Mouse (Mus musculus) kidney, adult 2 months (tissue): ENCODE results near the gene Sugp2. TPM values are rescaled to one million over a fixed set of nuclear protein-coding genes. Genes with fewer than 3 reads are reported as not detected.

Source experiments
- DNase-seq: peaks from one replicate; pipeline ENCODE4 v3.0.0; 2021
- H3K27ac ChIP-seq: fragments of 200-500 bp; 2 replicates; pipeline ENCODE4 v1.5.1; 2012; ENCODE audit warnings: low read depth, low read length, control low read depth, inconsistent platforms; ENCODE audit not compliant: insufficient read depth
- H3K27me3 ChIP-seq: fragments of 200-500 bp; replicated peaks from 2 replicates; pipeline ENCODE4 v1.6.1; 2012; ENCODE audit warnings: mild to moderate bottlenecking, moderate library complexity, low read length, inconsistent platforms; ENCODE audit not compliant: control insufficient read depth, insufficient read depth
- H3K36me3 ChIP-seq: fragments of 200-500 bp; 2 replicates; pipeline ENCODE4 v1.6.1; 2012; ENCODE audit warnings: mild to moderate bottlenecking, moderate library complexity, low read length, inconsistent platforms; ENCODE audit not compliant: control insufficient read depth, insufficient read depth
- H3K4me1 ChIP-seq: fragments of 200-500 bp; 2 replicates; pipeline ENCODE4 v1.6.1; 2011; ENCODE audit warnings: low read length; ENCODE audit not compliant: control insufficient read depth, insufficient read depth
- H3K4me3 ChIP-seq: fragments of 200-500 bp; 2 replicates; pipeline ENCODE4 v1.5.1; 2011; ENCODE audit warnings: mild to moderate bottlenecking, low read depth, low read length, control low read depth; ENCODE audit not compliant: insufficient read depth
- CTCF ChIP-seq: fragments of 200-500 bp; conservative IDR thresholded peaks from 2 replicates; pipeline ENCODE4 v1.5.1; 2011; ENCODE audit warnings: low read depth, mild to moderate bottlenecking, control low read depth, low read length, moderate library complexity, mixed read lengths; ENCODE audit not compliant: insufficient read depth, insufficient read length
- POLR2A ChIP-seq: fragments of 200-500 bp; IDR thresholded peaks from one replicate; pipeline ENCODE4 v1.6.1; 2011; ENCODE audit warnings: low read depth, low read length, control low read depth
- WGBS: fragments of 180-500 bp; shearing (Covaris S2); methylation state at CpG from one replicate; pipeline ENCODE4 v1.1.7; 2018; 5-methylcytosine and 5-hydroxymethylcytosine counted together
- polyA plus RNA-seq: library from polyadenylated mRNA; depleted of rRNA; stranded (reverse); fragments of >200 nt; gene quantifications from 2 replicates; pipeline ENCODE4 v1.2.3, GENCODE M21; 2012

Sugp2 gene
- polyA plus RNA-seq, 1 experiment = 20.2 TPM

DNA sequence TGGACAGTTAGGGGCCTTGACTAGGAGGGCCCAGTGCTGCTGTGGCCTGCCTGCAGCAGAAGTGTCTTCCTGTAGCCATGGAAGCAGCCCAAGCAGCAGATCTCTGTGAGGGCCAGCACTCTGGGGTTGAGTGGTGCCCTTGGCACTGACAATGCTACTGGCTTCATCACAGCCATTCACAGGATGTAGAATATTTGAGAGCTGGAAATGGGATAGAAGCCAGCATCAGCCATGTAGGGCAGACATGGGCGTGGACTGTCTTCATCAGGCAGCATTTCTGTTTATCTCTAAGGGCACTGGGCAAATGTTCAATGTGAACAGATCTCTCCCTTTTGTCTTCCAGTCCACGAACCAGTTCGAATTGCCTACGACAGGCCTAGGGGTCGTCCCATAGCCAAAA, 24.6 kb downstream of the Sugp2 start:
- Histone ChIP-seq H3K4me1 (no peaks in the 10 kb centered on the region), H3K36me3 (no peaks in the 10 kb centered on the region; the same call in 1 of the 2 replicates), H3K27me3 (no peaks in the 10 kb centered on the region), H3K4me3 (no peak overlapping the region), H3K27ac (no peak overlapping the region)
- WGBS = 88% methylated on average over 5 of the region's 5 CpGs
- no peak for DNase-seq
- no peak for TF ChIP-seq POLR2A
- TF ChIP-seq CTCF = no peak

GRCm38 (mm10) chr8:70259043-70259442, 25.0 kb downstream of the Sugp2 start:
- H3K36me3 ChIP-seq = no peaks in the 10 kb centered on the region; the same call in 1 of the 2 replicates
- 79% methylated on average over 2 of the region's 2 CpGs for WGBS

DNA sequence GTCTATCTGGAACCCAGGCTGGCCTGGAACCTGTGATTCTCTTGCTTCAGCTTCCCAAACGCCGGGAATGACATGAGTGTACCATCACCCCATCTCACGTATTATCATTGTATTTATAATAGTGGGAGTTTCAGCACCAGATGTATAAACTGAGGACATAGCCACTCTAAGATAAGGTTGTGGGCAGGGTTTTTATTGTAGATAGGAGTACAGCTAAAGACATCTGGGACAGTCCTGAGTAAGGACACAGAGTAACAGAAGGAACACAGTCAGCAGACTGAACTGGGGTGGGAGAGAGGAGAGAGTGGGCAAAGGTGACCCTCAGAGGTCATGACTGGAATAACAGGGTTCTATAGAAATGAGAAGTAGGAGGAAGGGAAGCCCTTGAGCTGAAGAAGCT, 33.6 kb downstream of the Sugp2 start:
- Histone ChIP-seq H3K4me1 (peaks cover 1% of the 10 kb centered on the region; the same call in 1 of the 2 replicates), H3K36me3 (no peaks in the 10 kb centered on the region), H3K4me3 (no peak overlapping the region), H3K27ac (no peak overlapping the region), H3K27me3 (no peaks in the 10 kb centered on the region)
- no peak for DNase-seq
- TF ChIP-seq CTCF = no peak
- no peak for TF ChIP-seq POLR2A
- 89% methylated on average over 3 of the region's 3 CpGs for WGBS

More at GRCm38 (mm10) chr8:70259043-70259442, 25.0 kb downstream of the Sugp2 start:
- Histone ChIP-seq H3K27ac (no peak overlapping the region), H3K4me1 (no peaks in the 10 kb centered on the region), H3K27me3 (no peaks in the 10 kb centered on the region), H3K4me3 (no peak overlapping the region)
- no peak for TF ChIP-seq CTCF
- no peak for TF ChIP-seq POLR2A
- no peak for DNase-seq

GRCm38 (mm10) chr8:70268311-70268710, 34.3 kb downstream of the Sugp2 start:
- H3K36me3 ChIP-seq = no peaks in the 10 kb centered on the region
- TF ChIP-seq CTCF = no peak
- TF ChIP-seq POLR2A = no peak
- no peak overlapping the region for H3K4me3 ChIP-seq
- H3K27ac ChIP-seq = no peak overlapping the region
- 74% methylated on average over 5 of the region's 5 CpGs for whole genome bisulfite sequencing
- H3K4me1 ChIP-seq = peaks cover 8% of the 10 kb centered on the region; the same call in 1 of the 2 replicates
- no peak for DNase-seq
- H3K27me3 ChIP-seq = no peaks in the 10 kb centered on the region

- H3K27me3 ChIP-seq = no peaks in the 10 kb centered on the region
- no peak for DNase-seq
- TF ChIP-seq CTCF (peak; percentile 45), POLR2A (no peak)
- no peak overlapping the region for H3K27ac ChIP-seq
- peaks cover 9% of the 10 kb centered on the region; the same call in 1 of the 2 replicates for H3K4me1 ChIP-seq
- H3K4me3 ChIP-seq = no peak overlapping the region
- 46% methylated on average over 11 of the region's 11 CpGs for WGBS
- no peaks in the 10 kb centered on the region for H3K36me3 ChIP-seq
Observed at GRCm38 (mm10) chr8:70268799-70269565, 35.0 kb downstream of the Sugp2 start.

DNA sequence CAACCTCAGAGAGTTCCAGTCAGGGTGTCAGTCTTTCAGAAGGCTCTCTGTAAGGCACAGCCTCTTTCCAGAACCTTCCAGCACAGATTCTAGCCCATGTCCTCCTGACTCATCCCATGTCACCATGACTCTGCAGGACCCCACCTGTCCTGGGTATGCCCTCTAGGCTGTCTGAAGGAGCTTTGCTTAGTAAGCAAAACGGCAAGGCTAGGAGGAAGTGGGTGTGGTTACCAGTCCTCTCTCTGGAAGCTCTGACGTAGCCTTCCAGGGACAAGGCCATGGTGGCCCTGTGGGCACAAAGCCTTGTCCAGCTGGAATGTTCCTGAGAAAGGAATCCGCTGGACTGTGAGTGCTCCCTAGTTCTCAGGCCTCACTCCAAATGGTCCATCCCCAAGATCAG, 38.9 kb downstream of the Sugp2 start:
- peak; percentile 55 for DNase-seq
- TF ChIP-seq CTCF (no peak), POLR2A (no peak)
- H3K36me3 ChIP-seq = no peaks in the 10 kb centered on the region
- no peak overlapping the region for H3K4me3 ChIP-seq
- 26% methylated on average over 3 of the region's 3 CpGs for WGBS
- H3K4me1 ChIP-seq = peaks cover 9% of the 10 kb centered on the region; the same call in 1 of the 2 replicates
- peak overlapping the region; percentile 24; the same call in 1 of the 2 replicates for H3K27ac ChIP-seq
- no peaks in the 10 kb centered on the region for H3K27me3 ChIP-seq

GRCm38 (mm10) chr8:70274350-70274749, 40.3 kb downstream of the Sugp2 start:
- DNase-seq = no peak
- H3K27ac ChIP-seq = no peak overlapping the region
- H3K4me1 ChIP-seq = peaks cover 9% of the 10 kb centered on the region; the same call in 1 of the 2 replicates
- H3K4me3 ChIP-seq = no peak overlapping the region
- H3K36me3 ChIP-seq = no peaks in the 10 kb centered on the region
- H3K27me3 ChIP-seq = no peaks in the 10 kb centered on the region
- TF ChIP-seq POLR2A = no peak
- TF ChIP-seq CTCF = no peak
